Mouse (Mus musculus) lung, embryonic 14.5 days (tissue): ENCODE data around the gene Egfl8. TPM values are rescaled to one million over a fixed set of nuclear protein-coding genes. Genes with fewer than 3 reads are reported as not detected.

Experiments
- ATAC-seq: fragments of 200-750 bp; cut with Nextera tagmentation; 2 replicates; pipeline ENCODE4 v1.8.0; 2017; ENCODE audit warnings: mild to moderate bottlenecking, moderate TSS enrichment, moderate library complexity; ENCODE audit not compliant: insufficient read depth
- DNase-seq: peaks from one replicate; pipeline ENCODE4 v3.0.0-alpha.2; 2015
- H3K27ac ChIP-seq: fragments of 300-500 bp; sonication (generic); 2 replicates; pipeline ENCODE4 v1.5.1; 2014; ENCODE audit warnings: low read depth, mild to moderate bottlenecking, moderate library complexity
- H3K27me3 ChIP-seq: fragments of 300-500 bp; sonication (generic); 2 replicates; pipeline ENCODE4 v1.6.1; 2014; ENCODE audit warnings: low read length, control low read depth; ENCODE audit not compliant: insufficient read depth
- H3K36me3 ChIP-seq: fragments of 300-500 bp; sonication (generic); 2 replicates; pipeline ENCODE4 v1.6.1; 2014; ENCODE audit warnings: control low read depth; ENCODE audit not compliant: insufficient read depth
- H3K4me1 ChIP-seq: fragments of 300-500 bp; sonication (generic); 2 replicates; pipeline ENCODE4 v1.6.1; 2014; ENCODE audit warnings: antibody characterized with exemption, control low read depth; ENCODE audit not compliant: insufficient read depth
- H3K4me2 ChIP-seq: fragments of 300-500 bp; sonication (generic); 2 replicates; pipeline ENCODE4 v1.6.1; 2014; ENCODE audit warnings: mild to moderate bottlenecking
- H3K4me3 ChIP-seq: fragments of 300-500 bp; sonication (generic); 2 replicates; pipeline ENCODE4 v1.5.1; 2014; ENCODE audit warnings: low read depth, low read length
- H3K9ac ChIP-seq: fragments of 300-500 bp; sonication (generic); 2 replicates; pipeline ENCODE4 v1.6.1; 2014
- H3K9me3 ChIP-seq: fragments of 300-500 bp; sonication (generic); 2 replicates; pipeline ENCODE4 v1.6.1; 2016; ENCODE audit warnings: low read depth, low read length, control low read depth
- CTCF ChIP-seq: IDR thresholded peaks from 2 replicates; pipeline ENCODE4 v1.5.1; 2016; ENCODE audit warnings: antibody characterized with exemption, low read depth
- WGBS: fragments of 180-500 bp; shearing (Covaris S2); extraction: QIAGEN DNeasy Blood & Tissue Kit; methylation state at CpG from one replicate; pipeline ENCODE4 v1.1.7; 2014; 5-methylcytosine and 5-hydroxymethylcytosine counted together
- polyA plus RNA-seq: library from polyadenylated mRNA; unstranded; fragments of >200 nt; fragmentation: Nextera tagmentation; extraction: Ambion mirVana; gene quantifications from 2 replicates; pipeline ENCODE4 v1.2.1, GENCODE M21; 2014

Gene Egfl8
- polyA plus RNA-seq, 1 experiment from 2014 or later = 2.1 TPM

- DNase-seq = no peak
- ATAC-seq = no peak
- Histone ChIP-seq H3K4me1 (no peaks in the 10 kb centered on the region), H3K27me3 (no peaks in the 10 kb centered on the region), H3K9ac (no peak overlapping the region; the same call in 1 of the 2 replicates), H3K4me2 (no peak overlapping the region), H3K27ac (no peak overlapping the region), H3K4me3 (no peak overlapping the region), H3K9me3 (no peaks in the 10 kb centered on the region), H3K36me3 (0 out of 2 replicates have a peak, but pooled peaks cover 2% of the 10 kb centered on the region)
- WGBS = 14% methylated on average over 15 of the region's 15 CpGs
- TF ChIP-seq CTCF = peak; percentile 35
Measured at GRCm38 (mm10) chr17:34572361-34572760, 43.4 kb downstream of the Egfl8 start.

DNA sequence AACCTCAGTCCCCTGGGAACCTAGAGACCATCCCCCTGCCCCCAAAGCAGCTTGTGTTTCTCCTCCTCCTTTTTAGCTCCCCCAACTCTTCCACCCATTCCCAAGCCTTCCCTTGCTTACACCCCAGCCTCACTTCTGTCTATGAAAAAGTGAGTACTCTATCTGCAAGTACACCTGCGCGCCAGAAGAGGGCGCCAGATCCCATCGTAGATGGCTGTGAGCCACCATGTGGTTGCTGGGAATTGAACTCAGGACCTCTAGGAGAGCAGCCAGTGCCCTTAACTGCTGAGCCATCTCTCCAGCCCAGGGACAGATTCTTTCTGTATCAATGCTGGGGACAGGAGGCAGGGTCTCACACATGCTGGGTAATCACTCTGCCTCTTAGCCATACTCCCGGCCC lies 43.9 kb downstream of the Egfl8 start:
- no peak overlapping the region for H3K4me3 ChIP-seq
- H3K9ac ChIP-seq = no peak overlapping the region
- H3K4me2 ChIP-seq = no peak overlapping the region
- no peaks in the 10 kb centered on the region for H3K27me3 ChIP-seq
- ATAC-seq (no peak), DNase-seq (peak; percentile 19)
- H3K4me1 ChIP-seq = no peaks in the 10 kb centered on the region
- TF ChIP-seq CTCF = peak; percentile 69
- no peaks in the 10 kb centered on the region for H3K36me3 ChIP-seq
- H3K27ac ChIP-seq = no peak overlapping the region
- 16% methylated on average over 5 of the region's 5 CpGs for WGBS
- H3K9me3 ChIP-seq = no peaks in the 10 kb centered on the region

GRCm38 (mm10) chr17:34569919-34570318 lies 45.9 kb downstream of the Egfl8 start:
- no peaks in the 10 kb centered on the region for H3K27me3 ChIP-seq
- ATAC-seq = no peak
- H3K4me3 ChIP-seq = no peak overlapping the region
- H3K4me2 ChIP-seq = no peak overlapping the region
- H3K27ac ChIP-seq = no peak overlapping the region
- H3K9me3 ChIP-seq = no peaks in the 10 kb centered on the region
- H3K9ac ChIP-seq = no peak overlapping the region
- TF ChIP-seq CTCF = no peak
- H3K36me3 ChIP-seq = no peaks in the 10 kb centered on the region
- WGBS = 62% methylated on average over 4 of the region's 4 CpGs
- DNase-seq = no peak
- no peaks in the 10 kb centered on the region for H3K4me1 ChIP-seq

DNA sequence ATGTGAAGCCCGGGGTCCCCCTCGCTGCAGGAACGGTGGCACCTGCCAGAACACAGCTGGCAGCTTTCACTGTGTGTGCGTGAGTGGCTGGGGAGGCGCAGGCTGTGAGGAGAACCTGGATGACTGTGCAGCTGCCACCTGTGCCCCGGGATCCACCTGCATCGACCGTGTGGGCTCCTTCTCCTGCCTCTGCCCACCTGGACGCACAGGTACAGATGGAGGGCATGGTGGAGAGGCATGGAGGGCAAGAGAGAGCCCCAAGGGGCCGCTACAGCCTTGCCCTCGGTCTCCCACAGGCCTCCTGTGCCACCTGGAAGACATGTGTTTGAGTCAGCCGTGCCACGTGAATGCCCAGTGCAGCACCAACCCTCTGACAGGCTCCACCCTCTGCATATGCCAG lies 47.4 kb downstream of the Egfl8 start:
- no peak overlapping the region for H3K4me2 ChIP-seq
- no peak for DNase-seq
- H3K9ac ChIP-seq = no peak overlapping the region
- no peak overlapping the region for H3K4me3 ChIP-seq
- no peaks in the 10 kb centered on the region for H3K9me3 ChIP-seq
- H3K27me3 ChIP-seq = no peaks in the 10 kb centered on the region
- H3K36me3 ChIP-seq = no peaks in the 10 kb centered on the region
- TF ChIP-seq CTCF = no peak
- H3K27ac ChIP-seq = no peak overlapping the region
- ATAC-seq = no peak
- WGBS = 67% methylated on average over 13 of the region's 13 CpGs
- 0 out of 2 replicates have a peak, but pooled peaks cover 6% of the 10 kb centered on the region for H3K4me1 ChIP-seq

DNA sequence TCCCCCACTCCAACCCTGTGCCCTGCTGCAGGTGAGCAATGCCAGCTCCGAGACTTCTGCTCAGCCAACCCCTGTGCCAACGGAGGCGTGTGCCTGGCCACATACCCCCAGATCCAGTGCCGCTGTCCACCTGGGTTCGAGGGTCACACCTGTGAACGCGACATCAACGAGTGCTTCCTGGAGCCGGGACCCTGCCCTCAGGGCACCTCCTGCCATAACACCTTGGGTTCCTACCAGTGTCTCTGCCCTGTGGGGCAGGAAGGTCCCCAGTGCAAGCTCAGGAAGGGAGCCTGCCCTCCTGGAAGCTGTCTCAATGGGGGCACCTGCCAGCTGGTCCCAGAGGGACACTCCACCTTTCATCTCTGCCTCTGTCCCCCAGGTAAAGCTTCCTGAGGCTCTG lies 48.5 kb downstream of the Egfl8 start:
- WGBS = 51% methylated on average over 9 of the region's 9 CpGs
- ATAC-seq = no peak
- no peak overlapping the region for H3K9ac ChIP-seq

DNA sequence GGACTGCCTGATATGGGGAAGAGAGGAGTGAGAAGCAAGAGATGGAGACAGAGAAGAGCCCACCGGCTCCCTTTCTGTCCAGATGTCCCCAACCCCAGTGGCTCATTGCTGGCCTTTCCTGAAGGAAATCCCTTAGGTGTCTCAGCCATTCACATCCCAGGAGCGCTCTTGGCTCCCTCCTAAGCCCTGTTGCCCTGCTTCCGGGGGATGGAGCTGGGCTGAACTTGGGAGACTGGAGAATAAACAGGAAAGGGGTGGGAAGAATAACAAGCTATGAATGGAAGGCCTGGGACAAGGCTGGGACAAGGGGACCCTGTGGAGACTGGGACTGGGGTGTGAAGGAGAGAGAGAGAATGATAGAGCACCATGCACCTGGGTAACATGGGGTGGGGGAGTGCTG lies 51.0 kb downstream of the Egfl8 start:
- ATAC-seq (peak; percentile 57; the same call in 1 of the 2 replicates), DNase-seq (peak; percentile 50)
- TF ChIP-seq CTCF = no peak
- H3K4me1 ChIP-seq = 0 out of 2 replicates have a peak, but pooled peaks cover 6% of the 10 kb centered on the region
- peak overlapping the region; percentile 73; the same call in 1 of the 2 replicates for H3K27ac ChIP-seq
- no peaks in the 10 kb centered on the region for H3K27me3 ChIP-seq
- H3K4me3 ChIP-seq = peak overlapping the region; percentile 23
- no peaks in the 10 kb centered on the region for H3K36me3 ChIP-seq
- no peaks in the 10 kb centered on the region for H3K9me3 ChIP-seq
- peak overlapping the region; percentile 17 for H3K9ac ChIP-seq
- WGBS = 25% methylated on average over 3 of the region's 3 CpGs
- peak overlapping the region; percentile 49 for H3K4me2 ChIP-seq

More for the DNA sequence above, 48.5 kb downstream of the Egfl8 start:
- no peak for DNase-seq
- no peak overlapping the region for H3K27ac ChIP-seq
- no peaks in the 10 kb centered on the region for H3K27me3 ChIP-seq
- H3K4me1 ChIP-seq = 0 out of 2 replicates have a peak, but pooled peaks cover 6% of the 10 kb centered on the region
- H3K9me3 ChIP-seq = no peaks in the 10 kb centered on the region
- no peak for TF ChIP-seq CTCF
- no peaks in the 10 kb centered on the region for H3K36me3 ChIP-seq
- no peak overlapping the region for H3K4me3 ChIP-seq
- no peak overlapping the region for H3K4me2 ChIP-seq

GRCm38 (mm10) chr17:34564003-34564421 lies 51.8 kb downstream of the Egfl8 start, which contains the start of gene Notch4:
Notch4 (plus strand) TSS chr17:34564268.
- H3K4me2 ChIP-seq = peak within 1 kb of the TSS; percentile 49
- peak within 1 kb of the TSS; percentile 73; the same call in 1 of the 2 replicates for H3K27ac ChIP-seq
- peak within 1 kb of the TSS; percentile 17 for H3K9ac ChIP-seq
- H3K4me3 ChIP-seq = peak within 1 kb of the TSS; percentile 23
- H3K27me3 ChIP-seq = no peaks in the 10 kb centered on the region
- DNase-seq (peak; percentile 48), ATAC-seq (peak; percentile 77; the same call in 1 of the 2 replicates)
- WGBS = 10% methylated on average over 6 of the region's 6 CpGs
- H3K9me3 ChIP-seq = no peaks in the 10 kb centered on the region
- TF ChIP-seq CTCF = 0 out of 2 replicates have a peak, but pooled peaks have one; percentile 20
- no peaks in the 10 kb centered on the region for H3K36me3 ChIP-seq
- H3K4me1 ChIP-seq = 0 out of 2 replicates have a peak, but pooled peaks cover 6% of the 10 kb centered on the region

DNA sequence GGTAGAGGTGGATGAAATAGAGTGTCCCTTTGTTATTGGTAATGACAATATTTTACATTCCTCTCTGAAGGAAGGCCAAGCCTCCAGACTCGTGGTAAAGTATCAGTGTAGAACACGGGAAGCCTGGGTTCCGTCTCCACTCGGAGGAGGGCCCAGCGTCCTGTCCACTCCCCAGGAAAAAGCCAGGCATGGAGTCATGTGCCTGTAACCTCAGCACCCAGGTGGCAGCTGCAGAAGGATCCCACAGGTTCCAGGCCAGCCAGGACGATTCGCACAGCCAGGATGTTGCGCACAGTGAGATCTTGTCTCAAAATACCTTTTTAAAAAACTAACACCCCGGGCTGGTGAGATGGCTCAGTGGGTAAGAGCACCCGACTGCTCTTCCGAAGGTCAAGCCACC lies 52.4 kb downstream of the Egfl8 start:
- Histone ChIP-seq H3K4me3 (no peak overlapping the region), H3K36me3 (no peaks in the 10 kb centered on the region), H3K4me1 (0 out of 2 replicates have a peak, but pooled peaks cover 6% of the 10 kb centered on the region), H3K27ac (no peak overlapping the region), H3K27me3 (no peaks in the 10 kb centered on the region), H3K4me2 (no peak overlapping the region), H3K9ac (no peak overlapping the region), H3K9me3 (no peaks in the 10 kb centered on the region)
- WGBS = 71% methylated on average over 11 of the region's 11 CpGs
- no peak for DNase-seq
- ATAC-seq = no peak
- TF ChIP-seq CTCF = no peak

Other genes with a start within 250 kb of the Egfl8 start
- not detected in 2 replicates for gene Btnl1, start 238.8 kb downstream of the Egfl8 start, polyA plus RNA-seq
- gene BC051142, start 217.2 kb downstream of the Egfl8 start, polyA plus RNA-seq = 0.54 TPM in 1 of 2 replicates, not detected in the other
- not detected in 2 replicates for gene Btnl4, start 138.7 kb downstream of the Egfl8 start, polyA plus RNA-seq
- not detected in 2 replicates for gene Btnl6, start 98.6 kb downstream of the Egfl8 start, polyA plus RNA-seq
- 8.5 and 9.0 TPM in 2 replicates for gene Notch4, start 51.7 kb downstream of the Egfl8 start, polyA plus RNA-seq
- 13.6 and 14.5 TPM in 2 replicates for gene Gpsm3, start 26.2 kb downstream of the Egfl8 start, polyA plus RNA-seq
- gene Pbx2, start 24.7 kb downstream of the Egfl8 start, polyA plus RNA-seq = 10.1 and 10.4 TPM in 2 replicates
- 64.7 and 74.6 TPM in 2 replicates for gene Ager, start 18.1 kb downstream of the Egfl8 start, polyA plus RNA-seq
- 78.7 and 84.9 TPM in 2 replicates for gene Rnf5, start 12.3 kb downstream of the Egfl8 start, polyA plus RNA-seq
- 52.5 and 54.1 TPM in 2 replicates for gene Agpat1, start 11.7 kb downstream of the Egfl8 start, polyA plus RNA-seq
- 24.5 and 25.6 TPM in 2 replicates for gene Ppt2, start 12.5 kb upstream of the Egfl8 start, polyA plus RNA-seq
- 0.14 TPM in 1 of 2 replicates, not detected in the other for gene Prrt1, start 13.6 kb upstream of the Egfl8 start, polyA plus RNA-seq
- 9.7 and 11.1 TPM in 2 replicates for gene Fkbpl, start 28.8 kb upstream of the Egfl8 start, polyA plus RNA-seq
- 66.5 and 74.8 TPM in 2 replicates for gene Atf6b, start 31.2 kb upstream of the Egfl8 start, polyA plus RNA-seq
- 0.38 and 0.45 TPM in 2 replicates for gene Tnxb, start 54.6 kb upstream of the Egfl8 start, polyA plus RNA-seq
- gene C4b, start 127.9 kb upstream of the Egfl8 start, polyA plus RNA-seq = not detected in 2 replicates
- not detected in 2 replicates for gene Cyp21a1, start 188.6 kb upstream of the Egfl8 start, polyA plus RNA-seq
- 22.2 and 25.0 TPM in 2 replicates for gene Stk19, start 221.0 kb upstream of the Egfl8 start, polyA plus RNA-seq
- gene Dxo, start 221.0 kb upstream of the Egfl8 start, polyA plus RNA-seq = 56.0 and 71.5 TPM in 2 replicates
- gene Skiv2l, start 234.2 kb upstream of the Egfl8 start, polyA plus RNA-seq = 44.6 and 50.3 TPM in 2 replicates
- 110 and 115 TPM in 2 replicates for gene Nelfe, start 234.4 kb upstream of the Egfl8 start, polyA plus RNA-seq
- 1.8 and 2.5 TPM in 2 replicates for gene Cfb, start 246.5 kb upstream of the Egfl8 start, polyA plus RNA-seq